Mouse (Mus musculus) spleen, postnatal 4 days (tissue): ENCODE results near the gene Antxr1.

Experiments used
- DNase-seq, 2 experiments: peaks; one replicate each; pipeline ENCODE4 v3.0.0; 2022; ENCODE audit warnings: low spot score in 2 of 2

The Antxr1 gene

GRCm38 (mm10) chr6:87335091-87335934 is at the start of gene Antxr1:
TSS of gene Antxr1 (minus strand) at chr6:87335821.
- DNase-seq: peak in 1 of 2 experiments; percentile 15

DNA sequence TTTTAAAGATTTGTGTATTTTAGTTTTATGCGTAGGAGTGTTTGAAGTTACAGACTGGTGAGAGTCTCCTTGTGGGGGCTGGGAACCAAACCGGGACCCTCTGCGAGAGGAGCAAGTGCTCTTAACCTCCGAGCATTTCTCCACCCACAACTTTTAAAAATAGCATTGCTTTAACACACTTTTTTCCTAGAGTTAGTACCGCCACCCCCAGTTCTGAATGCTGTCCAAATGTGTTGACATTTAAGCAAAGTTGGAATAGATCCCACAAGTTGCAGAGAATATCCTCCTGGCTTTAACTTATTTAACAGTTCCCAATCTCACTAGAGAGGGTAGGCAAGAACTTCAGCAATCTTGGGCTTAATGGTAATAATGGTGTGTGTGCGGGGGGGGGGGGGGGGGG is 49.1 kb upstream of the Antxr1 start:
- no peak for DNase-seq

GRCm38 (mm10) chr6:87383926-87384691 is 48.5 kb upstream of the Antxr1 start:
- no peak for DNase-seq

DNA sequence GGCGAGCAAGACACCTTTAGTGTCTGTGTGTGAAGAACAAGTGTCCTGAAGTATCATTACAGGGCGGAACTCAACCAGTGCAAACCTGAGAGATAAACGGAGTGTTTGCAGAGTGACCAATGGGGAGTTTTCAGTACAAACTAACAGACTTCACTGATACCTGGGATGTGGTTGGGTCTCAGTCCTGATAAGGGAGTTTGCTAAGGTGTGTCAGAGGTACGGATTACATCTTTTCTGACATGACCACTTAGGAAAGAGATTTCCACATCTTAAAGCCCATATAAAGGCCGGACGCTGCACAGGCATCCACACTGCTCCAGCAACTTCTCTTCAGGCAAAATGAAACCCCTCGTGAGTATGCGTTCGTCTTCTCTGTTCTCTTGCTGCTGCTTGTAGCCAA is 37.4 kb upstream of the Antxr1 start, which contains the start of gene Gkn2:
Gene Gkn2, plus strand, starts transcription at position 301 of the 400 bp plus-strand sequence.
- no peak for DNase-seq

- DNase-seq: no peak
These were observed 33.6 kb upstream of the Antxr1 start for GRCm38 (mm10) chr6:87369223-87369622.

GRCm38 (mm10) chr6:87354441-87354840 is 18.8 kb upstream of the Antxr1 start:
- DNase-seq: no peak

DNA sequence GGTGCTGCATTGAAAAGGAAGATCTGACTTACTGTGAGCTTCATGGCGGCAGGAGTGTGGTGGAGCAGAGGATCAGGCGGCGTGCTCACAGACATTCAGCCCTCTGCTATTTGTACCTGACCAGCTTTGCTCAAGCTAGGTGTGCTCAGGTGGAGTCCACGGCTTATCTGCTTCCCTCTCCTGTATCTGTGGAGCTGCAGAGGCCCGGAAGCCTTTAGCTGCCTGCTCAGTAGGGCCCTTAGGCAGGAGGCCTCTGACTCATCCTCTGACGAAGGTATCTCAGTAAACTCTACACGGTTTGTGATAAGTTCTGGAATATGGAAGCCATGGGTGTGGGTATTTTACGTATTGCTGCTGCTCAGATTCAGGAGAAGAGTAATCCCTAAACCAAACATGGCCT is 15.2 kb upstream of the Antxr1 start, which contains the start of gene Gkn1:
Gene Gkn1, minus strand, starts transcription at position 114 of the 400 bp plus-strand sequence.
- no peak for DNase-seq

GRCm38 (mm10) chr6:87335935-87336295 is 294 bp upstream of the Antxr1 start:
- DNase-seq: no peak

GRCm38 (mm10) chr6:87334361-87335090 is 1.1 kb downstream of the Antxr1 start:
- no peak for DNase-seq

- DNase-seq: no peak
These were observed 3.2 kb downstream of the Antxr1 start for GRCm38 (mm10) chr6:87332380-87332779.

GRCm38 (mm10) chr6:87328265-87329173 is 7.1 kb downstream of the Antxr1 start:
- DNase-seq: no peak

- no peak for DNase-seq
These were observed 8.7 kb downstream of the Antxr1 start for GRCm38 (mm10) chr6:87326932-87327331.

GRCm38 (mm10) chr6:87323381-87323780 is 12.2 kb downstream of the Antxr1 start:
- peak in 1 of 2 experiments; percentile 43 for DNase-seq

- no peak for DNase-seq
These were observed 17.0 kb downstream of the Antxr1 start for GRCm38 (mm10) chr6:87318651-87319050.

DNA sequence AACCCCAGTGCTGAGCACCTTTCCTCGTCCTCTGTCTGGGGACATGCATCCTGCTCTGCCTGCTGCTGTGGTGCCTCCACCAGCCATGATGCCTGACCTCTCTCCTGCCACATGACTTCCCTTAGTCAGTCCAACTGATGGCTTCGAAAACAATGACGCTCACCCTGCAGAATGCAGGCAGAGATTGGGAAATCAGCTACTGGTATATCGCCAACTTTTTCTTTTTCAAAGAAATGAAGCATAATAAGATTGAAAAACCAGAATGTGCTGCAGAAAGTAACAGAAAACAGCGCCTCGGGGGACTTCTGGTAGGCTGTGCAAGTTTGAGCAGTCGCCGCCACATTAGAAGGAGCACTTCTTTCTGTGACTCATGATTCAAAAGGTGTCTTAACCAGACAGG is 18.7 kb downstream of the Antxr1 start:
- DNase-seq: no peak

GRCm38 (mm10) chr6:87312761-87313160 is 22.9 kb downstream of the Antxr1 start:
- DNase-seq: no peak

DNA sequence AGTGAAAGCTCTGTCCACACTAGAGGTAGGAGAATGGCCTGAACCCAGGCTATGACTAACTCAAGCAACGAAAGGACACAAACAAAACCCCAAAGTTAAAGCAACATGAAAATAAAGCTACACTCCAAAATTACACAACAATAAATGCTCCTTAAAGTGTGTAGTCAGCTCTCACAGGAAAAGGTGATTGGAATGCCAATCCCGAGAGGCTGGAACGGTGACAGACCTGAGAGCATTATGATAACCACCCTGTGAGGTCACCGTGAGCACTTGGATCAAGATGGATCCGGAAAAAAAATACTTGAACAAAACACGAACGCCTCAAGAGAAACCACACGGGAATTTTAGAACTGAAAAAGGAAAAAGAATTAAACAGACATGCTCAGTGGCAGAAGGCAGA is 31.1 kb downstream of the Antxr1 start:
- DNase-seq: no peak

- no peak for DNase-seq
These were observed 32.9 kb downstream of the Antxr1 start for GRCm38 (mm10) chr6:87302746-87303145.

- DNase-seq: no peak
These were observed 33.6 kb downstream of the Antxr1 start for GRCm38 (mm10) chr6:87301991-87302390.

DNA sequence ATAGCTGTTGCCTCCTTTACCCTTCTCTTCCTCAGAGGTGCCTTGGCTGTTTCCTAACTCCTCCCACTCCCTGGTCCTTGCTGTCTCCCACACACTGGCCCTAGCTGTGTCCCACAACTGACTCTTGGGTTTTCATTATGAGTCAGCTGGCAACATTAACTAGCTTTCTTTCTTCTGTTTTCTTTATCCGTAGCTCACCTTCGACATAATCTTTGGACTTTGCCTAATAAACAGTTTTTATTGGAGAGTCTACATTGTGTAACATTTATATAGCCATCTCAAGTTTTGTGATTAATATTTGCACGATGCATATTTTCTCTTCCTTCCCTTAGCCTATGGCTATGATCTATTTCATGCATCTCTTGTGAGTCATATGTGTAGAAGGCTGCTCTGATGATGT is 40.7 kb downstream of the Antxr1 start:
- DNase-seq: no peak
